Mouse (Mus musculus) cerebellum, adult 11-12 months (tissue): ENCODE data around the gene Naa35.
"Not testable (repeated sequence)": the region's sequence is repeated elsewhere in the genome, so short reads cannot be mapped to it uniquely, and the experiment has no call there.

Experiments used
- DNase-seq: peaks from one replicate; pipeline ENCODE4 v3.0.0; 2022

Naa35 gene

GRCm38 (mm10) chr13:59580954-59581353, 4.1 kb upstream of the Naa35 start:
- no peak for DNase-seq

- peak; percentile 63 for DNase-seq
These were observed 578 bp upstream of the Naa35 start for GRCm38 (mm10) chr13:59584481-59584880.

- peak; percentile 66 for DNase-seq
These were observed 568 bp downstream of the Naa35 start for GRCm38 (mm10) chr13:59585648-59586005.

GRCm38 (mm10) chr13:59587201-59587600, 2.1 kb downstream of the Naa35 start:
- DNase-seq: no peak

- no peak for DNase-seq
These were observed 4.6 kb downstream of the Naa35 start for GRCm38 (mm10) chr13:59589672-59590071.

GRCm38 (mm10) chr13:59590691-59591090, 5.6 kb downstream of the Naa35 start:
- DNase-seq: no peak

GRCm38 (mm10) chr13:59592058-59592457, 7.0 kb downstream of the Naa35 start:
- DNase-seq: not testable (repeated sequence)

GRCm38 (mm10) chr13:59592630-59593029, 7.6 kb downstream of the Naa35 start:
- DNase-seq: no peak

- no peak for DNase-seq
These were observed 18.0 kb downstream of the Naa35 start for GRCm38 (mm10) chr13:59603096-59603495.

- no peak for DNase-seq
These were observed 19.5 kb downstream of the Naa35 start for GRCm38 (mm10) chr13:59604511-59604910.

GRCm38 (mm10) chr13:59605221-59605922, 20.3 kb downstream of the Naa35 start:
- no peak for DNase-seq

GRCm38 (mm10) chr13:59609885-59610284, 24.8 kb downstream of the Naa35 start:
- no peak for DNase-seq

GRCm38 (mm10) chr13:59610437-59610836, 25.4 kb downstream of the Naa35 start:
- no peak for DNase-seq

GRCm38 (mm10) chr13:59613868-59614267, 28.8 kb downstream of the Naa35 start:
- DNase-seq: no peak

GRCm38 (mm10) chr13:59615152-59615551, 30.1 kb downstream of the Naa35 start:
- DNase-seq: no peak

GRCm38 (mm10) chr13:59615554-59615953, 30.5 kb downstream of the Naa35 start:
- no peak for DNase-seq

GRCm38 (mm10) chr13:59618463-59618862, 33.4 kb downstream of the Naa35 start:
- DNase-seq: no peak

- DNase-seq: no peak
These were observed 36.8 kb downstream of the Naa35 start for GRCm38 (mm10) chr13:59621643-59622489.

- no peak for DNase-seq
These were observed 39.3 kb downstream of the Naa35 start for GRCm38 (mm10) chr13:59624389-59624788.

GRCm38 (mm10) chr13:59624903-59625302, 39.8 kb downstream of the Naa35 start:
- no peak for DNase-seq

- peak; percentile 67 for DNase-seq
These were observed 41.7 kb downstream of the Naa35 start for GRCm38 (mm10) chr13:59626739-59627138.

- DNase-seq: no peak
These were observed 49.6 kb downstream of the Naa35 start for GRCm38 (mm10) chr13:59634637-59635036.

- DNase-seq: no peak
These were observed 52.7 kb downstream of the Naa35 start for GRCm38 (mm10) chr13:59637800-59638199.
